Mouse (Mus musculus) kidney, postnatal 0 days (tissue): ENCODE measurements around the gene Gm20388. TPM values are rescaled to one million over a fixed set of nuclear protein-coding genes. Genes with fewer than 3 reads are reported as not detected.

Source experiments
- ATAC-seq: fragments of 200-750 bp; cut with Nextera tagmentation; replicated peaks from 2 replicates; pipeline ENCODE4 v1.8.0; 2017; ENCODE audit warnings: low read depth, moderate number of reproducible peaks, moderate TSS enrichment, moderate library complexity; ENCODE audit not compliant: low FRiP score
- DNase-seq: peaks from one replicate; pipeline ENCODE4 v3.0.0-alpha.2; 2016; ENCODE audit warnings: low spot score
- H3K27ac ChIP-seq: fragments of 300-500 bp; sonication (generic); 2 replicates; pipeline ENCODE4 v1.5.1; 2014; ENCODE audit warnings: mild to moderate bottlenecking
- H3K27me3 ChIP-seq: fragments of 300-500 bp; sonication (generic); 2 replicates; pipeline ENCODE4 v1.6.1; 2014; ENCODE audit warnings: low read length, mixed read lengths; ENCODE audit not compliant: insufficient read depth
- H3K36me3 ChIP-seq: fragments of 300-500 bp; sonication (generic); 2 replicates; pipeline ENCODE4 v1.6.1; 2014; ENCODE audit warnings: low read length, mixed read lengths; ENCODE audit not compliant: insufficient read depth
- H3K4me1 ChIP-seq: fragments of 300-500 bp; sonication (generic); replicated peaks from 2 replicates; pipeline ENCODE4 v1.6.1; 2014; ENCODE audit warnings: antibody characterized with exemption, low read length, mixed read lengths; ENCODE audit not compliant: insufficient read depth
- H3K4me2 ChIP-seq: fragments of 300-500 bp; sonication (generic); 2 replicates; pipeline ENCODE4 v1.6.1; 2014; ENCODE audit warnings: mild to moderate bottlenecking, low read length, moderate library complexity, mixed read lengths
- H3K4me3 ChIP-seq: fragments of 300-500 bp; sonication (generic); replicated peaks from 2 replicates; pipeline ENCODE4 v1.5.1; 2014; ENCODE audit warnings: low read depth, low read length
- H3K9ac ChIP-seq: fragments of 300-500 bp; sonication (generic); 2 replicates; pipeline ENCODE4 v1.6.1; 2014; ENCODE audit warnings: low read depth, low read length
- H3K9me3 ChIP-seq: fragments of 300-500 bp; sonication (generic); replicated peaks from 2 replicates; pipeline ENCODE4 v1.6.1; 2016; ENCODE audit warnings: low read length, inconsistent platforms, mixed read lengths
- CTCF ChIP-seq: IDR thresholded peaks from 2 replicates; pipeline ENCODE4 v1.5.1; 2016; ENCODE audit warnings: antibody characterized with exemption, low read depth, mild to moderate bottlenecking, moderate library complexity
- WGBS: fragments of 180-500 bp; shearing (Covaris S2); extraction: QIAGEN DNeasy Blood & Tissue Kit; methylation state at CpG from one replicate; pipeline ENCODE4 v1.1.7; 2014; 5-methylcytosine and 5-hydroxymethylcytosine counted together
- polyA plus RNA-seq: library from polyadenylated mRNA; unstranded; fragments of >200 nt; fragmentation: Nextera tagmentation; extraction: Ambion mirVana; gene quantifications from 2 replicates; pipeline ENCODE4 v1.2.1, GENCODE M21; 2015

Gm20388 gene
- polyA plus RNA-seq, 1 experiment from 2014 or later = not detected

DNA sequence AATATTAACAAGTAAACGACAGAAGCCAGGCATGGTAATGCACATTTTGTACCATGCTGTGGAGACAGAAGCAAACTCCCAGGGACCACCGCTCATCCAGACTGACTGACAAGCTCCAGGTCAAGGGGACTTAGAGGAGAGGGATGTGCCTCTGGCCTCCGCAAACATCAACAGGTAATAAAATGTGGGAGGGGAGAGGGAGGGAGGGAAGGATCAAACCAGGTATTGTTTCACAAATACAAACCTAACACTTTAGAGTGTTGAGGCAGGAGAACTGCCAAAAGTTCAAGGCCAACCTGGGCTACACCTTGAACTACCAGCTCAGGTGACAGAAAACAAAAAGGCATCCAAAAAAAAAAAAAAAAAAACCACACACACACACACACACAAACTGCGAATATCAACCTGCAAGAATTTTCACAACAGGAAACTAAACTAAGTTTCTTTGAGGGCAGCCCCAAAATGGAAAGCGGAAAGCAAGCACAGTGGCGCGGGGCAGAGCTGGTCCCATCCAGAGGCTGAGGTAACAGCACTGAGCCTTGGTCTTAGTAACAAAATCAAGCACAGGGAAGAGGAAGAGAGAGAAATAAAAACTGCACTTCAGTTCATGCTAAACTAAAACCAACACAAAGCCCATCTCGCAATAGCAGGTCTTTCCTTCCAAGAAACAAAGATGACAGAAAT, 3076.0 kb downstream of the Gm20388 start:
- 71% methylated on average over 8 of the region's 8 CpGs for WGBS
- ATAC-seq (no peak), DNase-seq (no peak)
- Histone ChIP-seq H3K9ac (no peak overlapping the region), H3K4me1 (peaks cover 4% of the 10 kb centered on the region), H3K9me3 (no peaks in the 10 kb centered on the region), H3K4me3 (no peak overlapping the region), H3K27ac (no peak overlapping the region), H3K4me2 (no peak overlapping the region), H3K36me3 (no peaks in the 10 kb centered on the region), H3K27me3 (no peaks in the 10 kb centered on the region)
- no peak for TF ChIP-seq CTCF

DNA sequence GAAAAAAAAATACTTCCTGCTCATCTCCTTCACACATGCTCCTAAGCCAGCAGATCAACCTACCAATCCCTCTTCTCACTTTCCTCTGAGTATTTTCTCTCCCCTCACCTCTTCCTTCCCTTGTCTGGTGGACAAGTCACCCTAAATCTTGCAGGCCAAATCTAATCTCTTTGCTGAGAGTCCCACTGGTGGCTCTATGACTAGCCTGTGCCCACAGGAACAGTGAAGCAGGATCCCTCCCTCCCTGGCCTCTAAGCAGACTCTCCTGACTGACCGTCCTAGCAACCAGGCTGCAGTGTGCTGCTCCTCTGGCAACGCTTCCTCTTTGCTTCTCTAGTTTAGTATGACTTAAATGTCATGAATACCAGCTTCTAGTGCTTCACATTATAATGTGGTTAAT, 3076.6 kb downstream of the Gm20388 start:
- H3K4me1 ChIP-seq = peaks cover 10% of the 10 kb centered on the region
- 36% methylated on average over 2 of the region's 2 CpGs for WGBS
- no peaks in the 10 kb centered on the region for H3K27me3 ChIP-seq
- no peak overlapping the region for H3K9ac ChIP-seq
- DNase-seq (no peak), ATAC-seq (no peak)
- no peak overlapping the region for H3K4me3 ChIP-seq
- no peaks in the 10 kb centered on the region for H3K9me3 ChIP-seq
- H3K27ac ChIP-seq = no peak overlapping the region
- no peak overlapping the region for H3K4me2 ChIP-seq
- H3K36me3 ChIP-seq = no peaks in the 10 kb centered on the region
- no peak for TF ChIP-seq CTCF

GRCm38 (mm10) chr8:122988955-122989354, 3078.3 kb downstream of the Gm20388 start:
- no peak overlapping the region for H3K4me2 ChIP-seq
- H3K36me3 ChIP-seq = no peaks in the 10 kb centered on the region
- no peak overlapping the region for H3K9ac ChIP-seq
- H3K4me1 ChIP-seq = peaks cover 14% of the 10 kb centered on the region
- no peaks in the 10 kb centered on the region for H3K27me3 ChIP-seq
- 63% methylated on average over 3 of the region's 3 CpGs for WGBS
- no peak for TF ChIP-seq CTCF
- DNase-seq = no peak
- 0 out of 2 replicates have a peak overlapping the region, but pooled peaks have one; percentile 5 for H3K27ac ChIP-seq
- 0 out of 2 replicates have a peak, but pooled peaks have one; percentile 25 for ATAC-seq
- no peak overlapping the region for H3K4me3 ChIP-seq
- no peaks in the 10 kb centered on the region for H3K9me3 ChIP-seq

DNA sequence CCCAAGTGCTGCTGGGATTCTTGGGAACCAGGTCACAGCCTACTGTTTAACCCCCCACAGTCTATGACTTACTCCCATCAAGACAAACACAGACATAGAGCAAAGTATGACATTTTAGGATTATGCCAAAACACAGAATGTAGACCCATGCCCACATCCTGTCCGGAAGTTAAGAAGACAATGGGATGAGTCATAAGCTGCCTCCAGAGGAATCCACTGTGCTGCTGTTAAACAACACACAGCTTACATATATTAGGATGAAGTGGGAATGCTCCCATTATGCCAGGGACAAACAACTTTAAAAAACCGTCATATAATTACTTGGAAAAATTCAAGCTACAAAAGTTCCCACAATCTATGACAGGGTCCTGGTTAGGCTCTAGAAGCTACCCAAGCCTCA, 3079.3 kb downstream of the Gm20388 start:
- Histone ChIP-seq H3K36me3 (no peaks in the 10 kb centered on the region), H3K4me3 (no peak overlapping the region), H3K4me2 (no peak overlapping the region), H3K9ac (no peak overlapping the region), H3K9me3 (no peaks in the 10 kb centered on the region), H3K27me3 (no peaks in the 10 kb centered on the region), H3K4me1 (peaks cover 14% of the 10 kb centered on the region), H3K27ac (no peak overlapping the region)
- 83% methylated on average over 2 of the region's 2 CpGs for WGBS
- DNase-seq = no peak
- no peak for ATAC-seq
- no peak for TF ChIP-seq CTCF

GRCm38 (mm10) chr8:122991368-122991767, 3080.7 kb downstream of the Gm20388 start:
- H3K27me3 ChIP-seq = no peaks in the 10 kb centered on the region
- no peak overlapping the region for H3K9ac ChIP-seq
- WGBS = 53% methylated on average over 5 of the region's 5 CpGs
- no peak overlapping the region for H3K4me2 ChIP-seq
- no peaks in the 10 kb centered on the region for H3K36me3 ChIP-seq
- DNase-seq (peak; percentile 23), ATAC-seq (no peak)
- peaks cover 14% of the 10 kb centered on the region for H3K4me1 ChIP-seq
- no peak overlapping the region for H3K4me3 ChIP-seq
- TF ChIP-seq CTCF = no peak
- no peaks in the 10 kb centered on the region for H3K9me3 ChIP-seq
- no peak overlapping the region; the same call in 1 of the 2 replicates for H3K27ac ChIP-seq

GRCm38 (mm10) chr8:122992296-122992695, 3081.7 kb downstream of the Gm20388 start:
- 19% methylated on average over 2 of the region's 2 CpGs for WGBS
- ATAC-seq = no peak

DNA sequence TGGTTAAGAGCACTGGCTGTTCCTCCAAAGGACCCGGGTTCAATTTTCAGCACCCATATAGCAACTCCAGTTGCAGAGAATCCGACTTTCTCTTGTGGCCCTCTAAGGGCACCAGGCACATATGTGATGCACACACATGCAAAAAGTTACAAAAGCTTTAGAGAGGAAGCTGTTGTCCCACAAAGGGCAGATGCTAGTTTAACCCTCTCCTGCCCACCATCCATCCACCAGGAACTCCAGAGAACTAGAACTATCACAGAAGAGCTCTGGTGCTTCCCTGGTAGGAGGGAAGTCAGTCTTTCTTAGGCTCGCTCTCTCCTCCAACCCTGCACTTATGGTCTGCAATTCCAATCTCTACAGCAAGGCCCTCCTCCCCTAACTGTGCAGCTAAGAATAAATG, 3082.4 kb downstream of the Gm20388 start:
- no peak for ATAC-seq
- no peak overlapping the region for H3K27ac ChIP-seq
- 81% methylated on average over 3 of the region's 3 CpGs for whole genome bisulfite sequencing

More at GRCm38 (mm10) chr8:122992296-122992695, 3081.7 kb downstream of the Gm20388 start:
- no peak overlapping the region for H3K4me2 ChIP-seq
- H3K4me1 ChIP-seq = peaks cover 14% of the 10 kb centered on the region
- no peaks in the 10 kb centered on the region for H3K27me3 ChIP-seq
- H3K36me3 ChIP-seq = no peaks in the 10 kb centered on the region
- no peaks in the 10 kb centered on the region for H3K9me3 ChIP-seq
- TF ChIP-seq CTCF = no peak
- H3K27ac ChIP-seq = no peak overlapping the region
- peak; percentile 68 for DNase-seq
- H3K4me3 ChIP-seq = no peak overlapping the region
- H3K9ac ChIP-seq = no peak overlapping the region

More for the DNA sequence above, 3082.4 kb downstream of the Gm20388 start:
- TF ChIP-seq CTCF = no peak
- H3K9ac ChIP-seq = no peak overlapping the region
- peaks cover 14% of the 10 kb centered on the region for H3K4me1 ChIP-seq
- H3K9me3 ChIP-seq = no peaks in the 10 kb centered on the region
- DNase-seq = no peak
- H3K36me3 ChIP-seq = no peaks in the 10 kb centered on the region
- H3K4me3 ChIP-seq = no peak overlapping the region
- no peak overlapping the region for H3K4me2 ChIP-seq
- H3K27me3 ChIP-seq = no peaks in the 10 kb centered on the region
